Mouse (Mus musculus) small intestine, adult 2 months (tissue): ENCODE data around the gene Rapgef1.

Experiments used
- CTCF ChIP-seq: fragments of 200-500 bp; IDR thresholded peaks from 2 replicates; pipeline ENCODE4 v1.5.1; 2012; ENCODE audit warnings: low read depth, mild to moderate bottlenecking, control low read depth, inconsistent platforms, low read length, moderate library complexity, mixed read lengths; ENCODE audit not compliant: insufficient replicate concordance, insufficient read length; ENCODE audit errors: extremely low read depth
- POLR2A ChIP-seq: fragments of 200-500 bp; IDR thresholded peaks from 2 replicates; pipeline ENCODE4 v1.6.1; 2012; ENCODE audit warnings: low read depth, mild to moderate bottlenecking, control low read depth, inconsistent platforms, low read length, moderate library complexity

DNA sequence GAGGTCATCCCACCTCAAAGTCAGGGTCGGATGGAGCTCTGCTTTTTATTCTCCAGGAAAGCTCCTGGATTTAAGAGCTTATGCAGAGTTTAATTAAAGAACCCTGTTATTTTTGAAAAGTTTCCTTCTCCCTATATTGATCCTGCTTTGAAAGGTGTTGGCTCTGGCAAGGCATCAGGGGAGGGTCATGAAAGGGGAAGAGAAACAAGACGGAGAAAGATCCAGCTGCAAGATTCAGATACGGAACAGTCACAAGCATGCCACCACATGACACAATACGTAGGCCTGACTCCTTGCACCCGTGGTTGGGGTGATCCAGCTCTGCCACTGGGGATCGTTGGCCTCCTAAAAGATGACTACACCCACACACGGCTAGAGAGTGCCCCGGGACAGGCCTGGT, 27.0 kb upstream of the Rapgef1 start:
- TF ChIP-seq POLR2A (no peak), CTCF (no peak)
